Mouse (Mus musculus) heart, embryonic 16.5 days (tissue): Measurements from ENCODE around the gene Cnga4. TPM values are rescaled to one million over a fixed set of nuclear protein-coding genes. Genes with fewer than 3 reads are reported as not detected.
A peak's percentile ranks its signal among the peaks of the same experiment; 100 is the strongest.
"Not testable (repeated sequence)": the region's sequence is repeated elsewhere in the genome, so short reads cannot be mapped to it uniquely, and the experiment has no call there.

Experiments
- ATAC-seq: fragments of 200-750 bp; cut with Nextera tagmentation; replicated peaks from 2 replicates; pipeline ENCODE4 v1.8.0; 2017; ENCODE audit warnings: moderate number of reproducible peaks; ENCODE audit not compliant: insufficient read depth, low FRiP score; ENCODE audit errors: extremely low read depth
- H3K27ac ChIP-seq: fragments of 300-500 bp; sonication (generic); 2 replicates; pipeline ENCODE4 v1.5.1; 2014; ENCODE audit warnings: mild to moderate bottlenecking, low read length, control low read depth, moderate library complexity
- H3K27me3 ChIP-seq: fragments of 300-500 bp; sonication (generic); 2 replicates; pipeline ENCODE4 v1.6.1; 2014; ENCODE audit warnings: low read length, mixed read lengths; ENCODE audit not compliant: control insufficient read depth, insufficient read depth
- H3K36me3 ChIP-seq: fragments of 300-500 bp; sonication (generic); 2 replicates; pipeline ENCODE4 v1.6.1; 2014; ENCODE audit not compliant: control insufficient read depth, insufficient read depth
- H3K4me1 ChIP-seq: fragments of 300-500 bp; sonication (generic); 2 replicates; pipeline ENCODE4 v1.6.1; 2014; ENCODE audit warnings: low read length, mixed read lengths; ENCODE audit not compliant: control insufficient read depth, insufficient read depth
- H3K4me2 ChIP-seq: fragments of 300-500 bp; sonication (generic); 2 replicates; pipeline ENCODE4 v1.6.1; 2014; ENCODE audit warnings: low read depth, mild to moderate bottlenecking, control low read depth, low read length
- H3K4me3 ChIP-seq: fragments of 300-500 bp; sonication (generic); 2 replicates; pipeline ENCODE4 v1.5.1; 2014; ENCODE audit warnings: mild to moderate bottlenecking, control low read depth, low read length
- H3K9ac ChIP-seq: fragments of 300-500 bp; sonication (generic); 2 replicates; pipeline ENCODE4 v1.6.1; 2014; ENCODE audit warnings: low read length, control low read depth
- H3K9me3 ChIP-seq: fragments of 300-500 bp; sonication (generic); replicated peaks from 2 replicates; pipeline ENCODE4 v1.6.1; 2016; ENCODE audit warnings: low read length; ENCODE audit not compliant: control insufficient read depth
- WGBS: fragments of 180-500 bp; shearing (Covaris S2); extraction: QIAGEN DNeasy Blood & Tissue Kit; methylation state at CpG from one replicate; pipeline ENCODE4 v1.1.7; 2014; 5-methylcytosine and 5-hydroxymethylcytosine counted together
- polyA plus RNA-seq: library from polyadenylated mRNA; unstranded; fragments of >200 nt; fragmentation: Nextera tagmentation; extraction: Ambion mirVana; gene quantifications from 2 replicates; pipeline ENCODE4 v1.2.1, GENCODE M21; 2015

Gene Cnga4
- 0.05 TPM in 1 of 2 replicates, not detected in the other for polyA plus RNA-seq

GRCm38 (mm10) chr7:105404268-105404667 lies at the start of gene Cnga4:
Gene Cnga4 (plus strand): TSS chr7:105404568.
- Histone ChIP-seq H3K4me1 (peaks cover 1% of the 10 kb centered on the region), H3K27me3 (no peaks in the 10 kb centered on the region), H3K9ac (no peak within 1 kb of the TSS), H3K27ac (no peak within 1 kb of the TSS), H3K9me3 (no peaks in the 10 kb centered on the region), H3K4me2 (no peak within 1 kb of the TSS), H3K4me3 (no peak within 1 kb of the TSS), H3K36me3 (no peaks in the 10 kb centered on the region)
- WGBS = 70% methylated on average over 5 of the region's 5 CpGs
- no peak for ATAC-seq

DNA sequence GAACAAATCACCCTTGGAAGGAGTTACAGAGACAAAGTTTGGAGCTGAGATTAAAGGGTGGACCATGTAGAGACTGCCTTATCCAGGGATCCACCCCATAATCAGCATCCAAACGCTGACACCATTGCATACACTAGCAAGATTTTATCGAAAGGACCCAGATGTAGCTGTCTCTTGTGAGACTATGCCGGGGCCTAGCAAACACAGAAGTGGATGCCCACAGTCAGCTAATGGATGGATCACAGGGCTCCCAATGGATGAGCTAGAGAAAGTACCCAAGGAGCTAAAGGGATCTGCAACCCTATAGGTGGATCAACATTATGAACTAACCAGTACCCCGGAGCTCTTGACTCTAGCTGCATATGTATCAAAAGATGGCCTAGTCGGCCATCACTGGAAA lies 48.3 kb upstream of the Cnga4 start:
- not testable (repeated sequence) for H3K9ac ChIP-seq, H3K27me3 ChIP-seq, H3K4me2 ChIP-seq, H3K36me3 ChIP-seq, H3K4me3 ChIP-seq, H3K9me3 ChIP-seq, H3K27ac ChIP-seq, H3K4me1 ChIP-seq, ATAC-seq
- no CpG with 5 or more reads among the region's 5 CpGs for WGBS

DNA sequence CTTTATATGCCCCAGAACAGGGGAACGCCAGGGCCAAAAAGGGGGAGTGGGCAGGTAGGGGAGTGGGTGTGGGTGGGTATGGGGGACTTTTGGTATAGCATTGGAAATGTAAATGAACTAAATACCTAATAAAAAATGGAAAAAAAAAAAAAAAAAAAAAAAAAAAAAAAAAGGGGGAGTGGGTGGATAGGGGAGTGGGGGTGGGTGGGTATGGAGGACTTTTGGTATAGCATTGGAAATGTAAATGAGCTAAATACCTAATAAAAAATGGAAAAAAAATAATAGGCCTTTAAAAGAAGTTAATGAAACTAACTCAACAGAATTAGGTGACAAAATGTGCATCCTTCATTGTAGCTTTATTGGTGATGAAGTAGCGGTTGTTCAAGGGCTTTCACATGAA lies 47.9 kb upstream of the Cnga4 start:
- H3K4me2 ChIP-seq, H3K9me3 ChIP-seq, H3K27me3 ChIP-seq, H3K27ac ChIP-seq, H3K9ac ChIP-seq, H3K4me3 ChIP-seq, ATAC-seq, H3K4me1 ChIP-seq, H3K36me3 ChIP-seq: not testable (repeated sequence)
- WGBS = 86% methylated on average over 1 of the region's 2 CpGs

- H3K9ac ChIP-seq = no peak overlapping the region
- H3K27me3 ChIP-seq = no peaks in the 10 kb centered on the region
- no peak for ATAC-seq
- 65% methylated on average over 2 of the region's 2 CpGs for WGBS
- no peaks in the 10 kb centered on the region for H3K4me1 ChIP-seq
- no peaks in the 10 kb centered on the region for H3K9me3 ChIP-seq
- H3K4me3 ChIP-seq = no peak overlapping the region
- H3K36me3 ChIP-seq = no peaks in the 10 kb centered on the region
- no peak overlapping the region for H3K4me2 ChIP-seq
- no peak overlapping the region for H3K27ac ChIP-seq
Measured at GRCm38 (mm10) chr7:105361713-105362112, 42.7 kb upstream of the Cnga4 start.

GRCm38 (mm10) chr7:105367268-105367667 lies 37.1 kb upstream of the Cnga4 start:
- no peak overlapping the region for H3K9ac ChIP-seq
- no peaks in the 10 kb centered on the region for H3K27me3 ChIP-seq
- peaks cover 3% of the 10 kb centered on the region; the same call in 1 of the 2 replicates for H3K36me3 ChIP-seq
- no peak overlapping the region for H3K27ac ChIP-seq
- H3K4me3 ChIP-seq = no peak overlapping the region
- 76% methylated on average over 5 of the region's 5 CpGs for WGBS
- no peak overlapping the region for H3K4me2 ChIP-seq
- H3K4me1 ChIP-seq = no peaks in the 10 kb centered on the region
- no peak for ATAC-seq
- no peaks in the 10 kb centered on the region for H3K9me3 ChIP-seq

DNA sequence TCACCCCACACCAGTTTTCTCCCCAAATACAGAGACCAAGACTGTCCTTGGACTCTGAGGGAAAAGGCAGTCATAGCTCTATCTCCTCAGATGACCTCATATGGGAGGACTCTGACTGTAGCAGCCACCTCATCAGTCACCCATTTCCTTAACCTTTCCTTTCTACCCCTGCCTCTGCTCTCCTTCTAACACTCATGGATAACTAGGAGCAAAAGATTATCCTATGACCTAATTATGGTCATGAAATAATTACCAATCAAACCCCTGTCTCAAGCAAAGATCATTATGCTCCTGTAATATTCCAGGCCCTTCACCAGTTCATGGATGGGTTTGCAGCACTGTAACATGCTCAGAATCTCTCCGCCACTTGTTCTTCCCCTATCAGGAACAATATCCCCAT lies 36.4 kb upstream of the Cnga4 start, which contains the start of gene Olfr692:
Olfr692 (plus strand) TSS at position 301 of the 400 bp plus-strand sequence.
- H3K9me3 ChIP-seq = no peaks in the 10 kb centered on the region
- peaks cover 3% of the 10 kb centered on the region; the same call in 1 of the 2 replicates for H3K36me3 ChIP-seq
- no peak within 1 kb of the TSS for H3K9ac ChIP-seq
- no peaks in the 10 kb centered on the region for H3K4me1 ChIP-seq
- no peak within 1 kb of the TSS for H3K27ac ChIP-seq
- no peak for ATAC-seq
- 91% methylated on average over 1 of the region's 1 CpGs for WGBS
- no peak within 1 kb of the TSS for H3K4me3 ChIP-seq
- no peak within 1 kb of the TSS for H3K4me2 ChIP-seq
- no peaks in the 10 kb centered on the region for H3K27me3 ChIP-seq

GRCm38 (mm10) chr7:105368521-105368920 lies 35.8 kb upstream of the Cnga4 start:
- H3K27me3 ChIP-seq = no peaks in the 10 kb centered on the region
- H3K9ac ChIP-seq = no peak overlapping the region
- ATAC-seq = no peak
- WGBS = 86% methylated on average over 4 of the region's 4 CpGs
- no peak overlapping the region for H3K4me2 ChIP-seq
- no peaks in the 10 kb centered on the region for H3K9me3 ChIP-seq
- H3K4me1 ChIP-seq = peaks cover 4% of the 10 kb centered on the region
- H3K27ac ChIP-seq = no peak overlapping the region
- no peak overlapping the region for H3K4me3 ChIP-seq
- H3K36me3 ChIP-seq = peaks cover 3% of the 10 kb centered on the region; the same call in 1 of the 2 replicates

DNA sequence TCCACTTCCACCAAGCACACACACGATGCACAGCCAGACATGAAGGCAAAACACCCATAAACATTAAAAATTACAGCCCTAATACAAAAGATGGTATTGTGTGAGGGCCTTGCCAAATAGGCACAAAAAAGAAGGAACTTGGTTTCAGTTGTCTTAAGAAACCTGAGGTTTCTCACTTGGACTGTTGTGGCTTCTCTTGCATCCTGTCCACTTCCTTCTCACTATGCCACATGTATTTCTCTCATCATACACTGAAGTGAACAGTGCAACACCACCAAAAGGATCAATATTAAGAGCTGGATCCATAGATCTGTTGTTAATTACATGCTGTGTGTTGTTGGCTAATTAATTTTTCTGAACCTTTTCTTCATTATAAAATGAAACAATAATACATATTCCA lies 31.5 kb upstream of the Cnga4 start:
- H3K9ac ChIP-seq = no peak overlapping the region
- peaks cover 11% of the 10 kb centered on the region for H3K36me3 ChIP-seq
- H3K4me2 ChIP-seq = no peak overlapping the region
- no peaks in the 10 kb centered on the region for H3K9me3 ChIP-seq
- H3K4me3 ChIP-seq = no peak overlapping the region
- WGBS = 88% methylated on average over 1 of the region's 1 CpGs
- H3K27me3 ChIP-seq = no peaks in the 10 kb centered on the region
- no peak for ATAC-seq
- H3K27ac ChIP-seq = peak overlapping the region; percentile 81
- peaks cover 9% of the 10 kb centered on the region for H3K4me1 ChIP-seq

DNA sequence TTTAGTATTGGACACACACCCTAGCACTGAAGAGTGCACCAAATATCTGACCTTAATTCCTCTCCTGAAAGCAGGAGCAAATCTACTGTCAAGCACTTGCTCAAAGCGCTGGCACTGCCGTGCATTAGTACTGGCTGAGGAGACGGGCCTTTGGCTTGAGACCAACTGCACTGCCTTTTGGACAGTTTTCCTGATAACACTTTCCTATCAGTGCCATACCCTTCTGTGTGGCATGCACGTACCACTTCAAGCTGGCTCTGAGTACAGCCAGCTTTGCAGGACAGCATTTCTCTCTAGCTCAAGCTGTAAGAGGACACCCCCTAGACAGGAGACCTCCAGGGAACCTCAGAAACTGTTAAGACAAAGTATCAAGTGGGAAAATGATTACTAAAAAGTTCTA lies 30.9 kb upstream of the Cnga4 start:
- WGBS = 34% methylated on average over 4 of the region's 4 CpGs
- Histone ChIP-seq H3K36me3 (peaks cover 17% of the 10 kb centered on the region), H3K27me3 (no peaks in the 10 kb centered on the region), H3K4me3 (no peak overlapping the region), H3K4me2 (no peak overlapping the region), H3K4me1 (peaks cover 9% of the 10 kb centered on the region), H3K27ac (peak overlapping the region; percentile 81), H3K9ac (0 out of 2 replicates have a peak overlapping the region, but pooled peaks have one; percentile 25), H3K9me3 (no peaks in the 10 kb centered on the region)
- peak; percentile 95 for ATAC-seq
